Mouse (Mus musculus) stomach, embryonic 15.5 days (tissue): ENCODE data around the gene Clec3a. TPM values are rescaled to one million over a fixed set of nuclear protein-coding genes. Genes with fewer than 3 reads are reported as not detected.
A peak's percentile ranks its signal among the peaks of the same experiment; 100 is the strongest.

ENCODE experiments used
- ATAC-seq: fragments of 200-750 bp; cut with Nextera tagmentation; 2 replicates; pipeline ENCODE4 v1.8.0; 2017; ENCODE audit warnings: low read depth, moderate number of reproducible peaks, moderate TSS enrichment; ENCODE audit not compliant: insufficient read depth, low FRiP score
- H3K27ac ChIP-seq: fragments of 300-500 bp; sonication (generic); 2 replicates; pipeline ENCODE4 v1.5.1; 2015; ENCODE audit warnings: mild to moderate bottlenecking, inconsistent platforms
- H3K27me3 ChIP-seq: fragments of 300-500 bp; sonication (generic); replicated peaks from 2 replicates; pipeline ENCODE4 v1.6.1; 2015; ENCODE audit warnings: inconsistent platforms
- H3K36me3 ChIP-seq: fragments of 300-500 bp; sonication (generic); 2 replicates; pipeline ENCODE4 v1.6.1; 2015; ENCODE audit warnings: inconsistent platforms
- H3K4me1 ChIP-seq: fragments of 300-500 bp; sonication (generic); 2 replicates; pipeline ENCODE4 v1.6.1; 2015; ENCODE audit warnings: inconsistent platforms
- H3K4me2 ChIP-seq: fragments of 300-500 bp; sonication (generic); 2 replicates; pipeline ENCODE4 v1.6.1; 2015; ENCODE audit warnings: mild to moderate bottlenecking, inconsistent platforms
- H3K4me3 ChIP-seq: fragments of 300-500 bp; sonication (generic); replicated peaks from 2 replicates; pipeline ENCODE4 v1.5.1; 2015; ENCODE audit warnings: inconsistent platforms
- H3K9ac ChIP-seq: fragments of 300-500 bp; sonication (generic); 2 replicates; pipeline ENCODE4 v1.6.1; 2015; ENCODE audit warnings: inconsistent platforms
- H3K9me3 ChIP-seq: fragments of 300-500 bp; sonication (generic); 2 replicates; pipeline ENCODE4 v1.6.1; 2016; ENCODE audit warnings: inconsistent platforms
- WGBS: fragments of 180-500 bp; shearing (Covaris S2); methylation state at CpG from one replicate; pipeline ENCODE4 v1.1.7; 2015; 5-methylcytosine and 5-hydroxymethylcytosine counted together
- polyA plus RNA-seq: library from polyadenylated mRNA; unstranded; fragments of >200 nt; fragmentation: Nextera tagmentation; extraction: Ambion mirVana; gene quantifications from 2 replicates; pipeline ENCODE4 v1.2.1, GENCODE M21; 2015

Gene Clec3a
- 0.32 TPM in 2 replicates for polyA plus RNA-seq

DNA sequence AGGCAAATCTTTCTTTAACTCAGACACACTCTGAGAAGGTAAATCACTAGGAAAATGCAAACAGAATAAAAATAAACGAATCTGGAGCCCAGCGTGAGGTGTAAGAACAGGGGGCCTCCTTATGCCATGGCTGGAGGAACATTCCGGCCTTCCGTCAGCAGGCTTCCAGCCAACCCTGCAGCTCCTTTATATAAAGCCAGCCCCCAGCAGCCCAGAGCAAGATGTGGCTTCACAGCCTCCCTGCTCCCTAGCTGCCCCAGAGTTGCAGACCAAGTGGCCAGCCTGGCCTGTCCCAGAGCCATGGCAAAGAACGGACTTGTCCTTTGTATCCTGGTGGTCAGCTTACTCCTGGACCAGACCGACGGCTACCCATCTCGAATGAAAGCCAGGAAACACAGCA is at the start of gene Clec3a:
TSS of gene Clec3a (plus strand) at position 301 of the 400 bp plus-strand sequence.
- no peaks in the 10 kb centered on the region for H3K27me3 ChIP-seq
- 61% methylated on average over 8 of the region's 8 CpGs for WGBS
- H3K4me3 ChIP-seq: no peak within 1 kb of the TSS
- no peak within 1 kb of the TSS for H3K4me2 ChIP-seq
- no peaks in the 10 kb centered on the region for H3K36me3 ChIP-seq
- H3K27ac ChIP-seq: no peak within 1 kb of the TSS
- H3K4me1 ChIP-seq: no peaks in the 10 kb centered on the region
- no peak for ATAC-seq
- no peaks in the 10 kb centered on the region for H3K9me3 ChIP-seq
- H3K9ac ChIP-seq: no peak within 1 kb of the TSS

DNA sequence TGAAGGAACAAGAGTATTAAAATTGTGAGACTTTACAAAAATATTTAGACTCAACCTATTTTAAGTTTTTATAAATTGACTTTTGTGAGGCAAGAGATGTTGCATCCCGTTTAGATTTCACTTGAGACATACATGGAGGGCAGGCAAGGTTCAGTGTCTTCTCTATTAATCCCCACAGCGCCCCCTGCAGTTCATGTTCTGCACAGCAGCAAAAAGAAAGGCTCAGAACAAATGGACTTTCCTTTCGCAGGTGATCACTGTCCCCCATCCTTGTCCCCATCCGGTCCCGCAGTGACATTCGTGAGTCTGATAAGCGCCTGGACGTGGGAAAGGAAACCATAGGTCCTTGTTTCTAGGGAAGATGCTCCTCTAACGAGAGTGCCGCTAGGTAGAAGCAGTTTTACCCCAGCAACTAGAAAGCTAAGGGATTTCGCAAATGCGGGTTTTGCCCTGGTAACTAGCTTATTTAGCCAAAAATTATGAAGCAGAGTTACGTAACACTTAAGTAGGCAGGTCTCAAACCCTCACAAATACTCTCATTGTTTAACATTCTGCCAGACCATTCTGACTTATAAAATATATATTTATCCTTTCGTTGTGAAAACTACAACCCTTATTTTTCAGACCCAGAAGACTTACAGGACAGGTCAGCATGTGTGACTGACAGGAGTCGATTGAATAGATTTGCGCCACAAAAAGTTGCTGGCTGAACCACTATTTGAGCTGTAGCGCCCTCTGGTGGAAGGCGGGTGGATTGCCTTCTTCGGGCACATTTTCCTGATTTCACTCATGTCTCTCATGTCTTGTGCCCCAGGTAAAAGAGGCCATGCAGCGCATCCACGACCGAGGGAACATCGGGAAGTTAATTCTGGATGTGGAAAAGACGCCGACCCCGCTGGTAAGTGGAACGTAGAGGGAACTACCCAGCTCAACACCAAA is 48.6 kb upstream of the Clec3a start:
- ATAC-seq: no peak
- 31% methylated on average over 27 of the region's 27 CpGs for WGBS
- Histone ChIP-seq H3K4me3 (no peak overlapping the region), H3K9me3 (no peaks in the 10 kb centered on the region), H3K9ac (no peak overlapping the region), H3K4me1 (peaks cover 4% of the 10 kb centered on the region; the same call in 1 of the 2 replicates), H3K36me3 (no peaks in the 10 kb centered on the region), H3K27ac (no peak overlapping the region), H3K4me2 (peak overlapping the region; percentile 32; the same call in 1 of the 2 replicates), H3K27me3 (no peaks in the 10 kb centered on the region)

DNA sequence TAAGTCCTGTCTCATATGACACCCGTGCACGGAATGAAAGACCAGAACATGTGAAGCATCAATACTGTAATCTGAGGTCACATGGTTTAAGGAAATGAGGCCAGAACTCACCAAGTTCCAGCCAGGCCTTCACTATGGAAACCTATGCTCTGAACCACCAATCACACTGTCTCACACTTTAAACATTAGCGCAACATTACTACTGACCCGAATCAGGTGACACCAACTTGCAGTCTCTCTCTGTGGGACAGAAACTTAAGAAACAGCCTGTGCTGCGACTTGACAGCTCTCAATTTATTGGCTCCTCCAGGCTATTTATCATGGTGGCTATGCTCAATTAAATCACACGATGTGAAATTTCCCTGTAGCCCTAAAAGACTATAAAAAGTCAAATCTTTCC is 43.5 kb upstream of the Clec3a start:
- H3K4me2 ChIP-seq: no peak overlapping the region
- peaks cover under 1% of the 10 kb centered on the region; the same call in 1 of the 2 replicates for H3K4me1 ChIP-seq
- no peaks in the 10 kb centered on the region for H3K9me3 ChIP-seq
- no peak overlapping the region for H3K4me3 ChIP-seq
- no peaks in the 10 kb centered on the region for H3K36me3 ChIP-seq
- H3K27ac ChIP-seq: no peak overlapping the region
- H3K27me3 ChIP-seq: no peaks in the 10 kb centered on the region
- no peak overlapping the region for H3K9ac ChIP-seq
- WGBS: 78% methylated on average over 6 of the region's 6 CpGs
- no peak for ATAC-seq

DNA sequence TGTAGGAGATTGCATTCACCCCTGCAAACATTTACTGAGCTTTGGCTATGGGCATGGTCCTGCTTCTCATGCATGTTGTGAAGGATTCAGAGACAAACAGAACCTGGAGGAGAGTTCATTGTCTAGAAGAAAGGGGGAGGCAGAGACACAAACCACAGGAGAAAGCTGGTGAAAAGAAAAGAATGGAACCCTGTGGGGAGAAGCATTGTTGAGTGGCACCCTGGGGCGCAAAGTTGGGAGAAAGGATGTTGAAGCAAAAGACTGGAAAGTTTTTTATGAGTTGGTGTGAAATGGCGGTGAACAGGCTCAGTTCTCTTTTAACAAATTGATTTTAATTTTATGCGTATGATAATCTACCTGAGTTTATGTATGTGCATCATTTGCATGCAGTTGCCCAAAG is 33.7 kb upstream of the Clec3a start:
- H3K4me2 ChIP-seq: no peak overlapping the region
- no peak overlapping the region for H3K27ac ChIP-seq
- WGBS: 80% methylated on average over 3 of the region's 3 CpGs
- H3K27me3 ChIP-seq: no peaks in the 10 kb centered on the region
- H3K36me3 ChIP-seq: no peaks in the 10 kb centered on the region
- no peak for ATAC-seq
- H3K4me3 ChIP-seq: no peak overlapping the region
- no peaks in the 10 kb centered on the region for H3K4me1 ChIP-seq
- no peak overlapping the region for H3K9ac ChIP-seq
- H3K9me3 ChIP-seq: no peaks in the 10 kb centered on the region

DNA sequence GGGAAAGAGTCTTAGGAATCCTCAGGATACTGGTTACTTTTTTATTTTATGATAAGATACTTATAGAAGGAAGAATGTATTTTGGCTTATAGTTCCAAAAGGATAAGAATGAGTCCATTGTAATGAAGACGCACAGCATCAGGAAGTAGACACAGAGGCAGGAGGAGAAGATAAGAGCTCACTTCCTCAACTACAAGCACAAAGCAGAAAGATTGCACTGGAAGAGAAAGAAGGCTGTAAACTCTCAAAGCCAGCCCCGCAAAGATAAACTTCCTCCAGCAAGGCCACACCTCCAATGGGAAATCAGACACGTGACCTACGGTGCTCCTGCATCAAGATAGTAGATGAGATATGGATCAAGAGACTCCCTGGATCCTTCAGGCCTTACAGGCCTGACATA is 30.4 kb upstream of the Clec3a start:
- no peak overlapping the region for H3K4me3 ChIP-seq
- H3K36me3 ChIP-seq: no peaks in the 10 kb centered on the region
- no peaks in the 10 kb centered on the region for H3K9me3 ChIP-seq
- 60% methylated on average over 4 of the region's 4 CpGs for WGBS
- H3K27me3 ChIP-seq: no peaks in the 10 kb centered on the region
- no peak overlapping the region for H3K9ac ChIP-seq
- no peak overlapping the region for H3K4me2 ChIP-seq
- no peak overlapping the region for H3K27ac ChIP-seq
- ATAC-seq: no peak
- no peaks in the 10 kb centered on the region for H3K4me1 ChIP-seq

DNA sequence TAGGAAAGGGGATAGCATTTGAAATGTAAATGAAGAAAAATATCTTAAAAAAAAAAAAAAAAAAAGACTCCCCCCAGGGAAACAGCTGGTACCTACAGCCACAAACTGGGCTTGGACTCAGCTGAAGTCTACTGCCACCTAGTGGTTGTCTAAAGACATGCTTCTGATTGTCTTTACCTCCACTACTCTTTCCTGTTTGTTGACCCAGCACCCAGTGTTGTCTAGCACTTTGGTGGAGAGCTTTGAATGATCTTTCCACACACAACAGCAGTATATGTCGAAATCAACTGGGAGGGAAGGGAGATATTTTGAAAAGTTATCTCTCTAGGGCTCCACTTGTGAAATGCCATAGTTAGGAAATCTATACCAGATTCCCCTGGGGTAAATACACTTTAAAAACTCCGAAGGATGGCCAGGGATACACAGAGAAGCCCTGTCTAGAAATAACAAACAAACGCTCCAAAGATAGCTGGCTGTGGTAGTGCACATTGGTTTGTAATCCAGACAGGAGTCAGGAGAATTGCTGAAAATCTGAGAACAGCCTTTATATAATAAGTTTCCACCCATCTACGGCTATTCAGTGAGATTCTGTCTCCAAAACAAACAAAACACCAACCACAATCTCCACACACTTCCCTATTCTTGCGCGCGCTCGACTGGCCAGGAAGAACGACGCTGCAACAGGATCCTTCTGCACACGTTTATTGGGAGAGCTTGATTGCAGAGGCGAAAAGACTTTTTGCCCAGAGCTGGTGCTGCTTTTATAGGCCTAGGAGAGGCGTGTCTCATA is 27.2 kb upstream of the Clec3a start:
- H3K27ac ChIP-seq: no peak overlapping the region
- no peaks in the 10 kb centered on the region for H3K36me3 ChIP-seq
- no peaks in the 10 kb centered on the region for H3K9me3 ChIP-seq
- no peaks in the 10 kb centered on the region for H3K27me3 ChIP-seq
- H3K9ac ChIP-seq: no peak overlapping the region
- H3K4me3 ChIP-seq: no peak overlapping the region
- no peak for ATAC-seq
- H3K4me1 ChIP-seq: no peaks in the 10 kb centered on the region
- WGBS: 87% methylated on average over 12 of the region's 13 CpGs
- H3K4me2 ChIP-seq: no peak overlapping the region

DNA sequence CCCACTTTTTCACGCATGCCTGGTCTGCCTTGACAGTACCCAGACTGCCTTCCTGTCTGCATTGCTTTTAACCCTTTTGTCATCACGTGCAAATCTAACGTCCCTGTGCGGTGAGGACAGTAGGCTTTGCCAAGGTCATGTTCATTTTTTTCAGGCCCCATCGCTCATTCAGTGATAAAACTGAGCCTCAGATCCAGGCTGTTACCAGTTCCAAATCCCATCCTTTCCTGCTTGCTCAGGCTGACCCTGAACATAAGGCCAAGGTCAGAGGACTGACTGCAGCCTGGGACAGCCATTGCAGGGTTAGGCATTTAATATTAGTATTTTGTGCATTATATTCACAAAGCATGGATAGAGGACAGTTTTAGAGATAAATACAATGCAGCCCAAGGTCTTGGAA is 19.6 kb upstream of the Clec3a start:
- no peaks in the 10 kb centered on the region for H3K27me3 ChIP-seq
- no peak overlapping the region for H3K27ac ChIP-seq
- no peak overlapping the region for H3K4me3 ChIP-seq
- 83% methylated on average over 5 of the region's 5 CpGs for WGBS
- no peaks in the 10 kb centered on the region for H3K9me3 ChIP-seq
- no peaks in the 10 kb centered on the region for H3K4me1 ChIP-seq
- H3K36me3 ChIP-seq: no peaks in the 10 kb centered on the region
- H3K4me2 ChIP-seq: no peak overlapping the region
- H3K9ac ChIP-seq: no peak overlapping the region
- ATAC-seq: no peak

DNA sequence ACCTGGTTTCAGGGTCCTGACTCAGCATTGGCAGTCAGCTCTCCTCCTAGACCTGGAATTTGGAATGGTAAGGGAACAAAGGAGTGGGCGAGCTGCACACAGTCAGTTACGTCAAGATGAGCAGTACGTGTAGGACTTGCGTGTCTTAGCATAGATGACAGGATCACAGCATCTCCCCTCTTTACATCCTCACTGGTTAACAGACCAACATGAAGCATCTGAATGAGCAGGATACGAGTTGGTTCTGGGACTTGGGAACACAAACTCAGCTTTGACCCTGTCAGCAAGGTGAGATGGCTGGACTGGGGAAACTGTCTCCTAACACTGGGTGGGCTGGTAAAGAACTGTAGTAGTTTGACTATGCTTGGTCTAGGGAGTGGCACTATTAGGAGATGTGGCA is 18.6 kb upstream of the Clec3a start:
- no peaks in the 10 kb centered on the region for H3K9me3 ChIP-seq
- ATAC-seq: no peak
- H3K36me3 ChIP-seq: no peaks in the 10 kb centered on the region
- H3K4me3 ChIP-seq: no peak overlapping the region
- H3K27me3 ChIP-seq: no peaks in the 10 kb centered on the region
- H3K9ac ChIP-seq: no peak overlapping the region
- no peak overlapping the region for H3K4me2 ChIP-seq
- H3K27ac ChIP-seq: no peak overlapping the region
- WGBS: 95% methylated on average over 5 of the region's 5 CpGs
- no peaks in the 10 kb centered on the region for H3K4me1 ChIP-seq

DNA sequence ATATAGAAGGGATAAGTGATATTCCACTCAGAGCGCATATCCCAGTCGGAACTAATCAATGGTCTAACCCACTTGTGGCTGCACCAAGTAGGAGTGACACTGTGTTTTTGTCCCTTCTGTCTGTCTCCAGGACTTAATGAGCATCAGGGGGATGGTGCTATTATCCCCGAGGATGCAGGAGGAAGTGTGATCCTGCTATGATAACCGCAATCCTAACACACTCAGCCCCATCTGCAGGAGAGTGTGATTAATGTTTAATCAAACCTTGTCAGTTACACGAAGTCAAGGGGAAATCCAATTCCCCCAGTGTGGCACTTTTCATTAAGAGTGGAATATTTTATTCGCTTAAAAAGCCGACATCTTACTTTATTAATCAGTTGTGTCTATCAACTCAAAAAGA is 16.2 kb upstream of the Clec3a start:
- no peak for ATAC-seq
- Histone ChIP-seq H3K36me3 (no peaks in the 10 kb centered on the region), H3K9me3 (no peaks in the 10 kb centered on the region), H3K27me3 (no peaks in the 10 kb centered on the region), H3K4me3 (no peak overlapping the region), H3K9ac (no peak overlapping the region), H3K27ac (no peak overlapping the region), H3K4me1 (no peaks in the 10 kb centered on the region), H3K4me2 (no peak overlapping the region)
- 68% methylated on average over 7 of the region's 7 CpGs for WGBS

DNA sequence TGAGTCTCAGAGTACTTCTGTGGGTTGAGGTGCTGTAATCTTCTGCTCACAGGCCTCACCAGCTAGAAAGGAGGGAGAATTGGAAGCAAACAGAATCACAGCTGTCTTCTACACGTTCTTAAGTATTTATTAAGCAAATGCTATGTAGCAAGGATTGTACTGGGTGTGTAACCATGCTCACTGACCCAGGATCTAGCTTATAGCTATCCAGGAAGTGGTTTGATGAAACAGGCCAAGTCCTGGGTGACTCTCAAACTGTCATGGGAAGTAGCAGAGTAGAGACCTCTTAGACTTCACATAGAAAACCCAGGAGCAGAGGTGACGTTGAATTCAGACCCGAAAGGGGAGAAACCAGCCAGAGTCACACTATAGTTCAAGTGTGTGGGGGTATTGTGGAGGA is 6.5 kb upstream of the Clec3a start:
- Histone ChIP-seq H3K9me3 (no peaks in the 10 kb centered on the region), H3K4me3 (no peak overlapping the region), H3K9ac (no peak overlapping the region), H3K4me2 (no peak overlapping the region), H3K36me3 (no peaks in the 10 kb centered on the region), H3K27ac (no peak overlapping the region), H3K27me3 (no peaks in the 10 kb centered on the region), H3K4me1 (no peaks in the 10 kb centered on the region)
- ATAC-seq: no peak
- 75% methylated on average over 3 of the region's 3 CpGs for WGBS

DNA sequence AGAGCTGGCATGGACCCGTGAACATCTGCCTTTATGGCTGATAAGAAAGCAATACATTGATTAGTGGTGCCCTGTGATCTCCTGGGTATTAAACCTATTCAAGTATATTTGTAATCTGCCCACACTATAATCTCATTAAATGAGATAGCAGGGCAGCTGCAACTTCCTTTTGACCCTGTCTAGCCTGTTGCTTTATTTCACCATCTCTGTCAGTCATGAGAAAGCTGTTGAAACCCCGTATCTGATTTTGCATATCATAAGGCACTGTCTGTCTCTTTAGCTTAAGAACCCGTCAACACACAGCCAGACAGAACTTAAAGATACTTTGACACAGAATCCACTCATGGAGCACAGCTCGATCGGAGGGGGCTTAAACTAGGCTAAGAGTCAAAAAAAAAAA is 600 bp downstream of the Clec3a start:
- no peaks in the 10 kb centered on the region for H3K9me3 ChIP-seq
- no peaks in the 10 kb centered on the region for H3K36me3 ChIP-seq
- no peak for ATAC-seq
- H3K27ac ChIP-seq: no peak overlapping the region
- no peaks in the 10 kb centered on the region for H3K27me3 ChIP-seq
- WGBS: 75% methylated on average over 5 of the region's 5 CpGs
- H3K4me1 ChIP-seq: no peaks in the 10 kb centered on the region
- no peak overlapping the region for H3K4me3 ChIP-seq
- H3K9ac ChIP-seq: no peak overlapping the region
- no peak overlapping the region for H3K4me2 ChIP-seq

DNA sequence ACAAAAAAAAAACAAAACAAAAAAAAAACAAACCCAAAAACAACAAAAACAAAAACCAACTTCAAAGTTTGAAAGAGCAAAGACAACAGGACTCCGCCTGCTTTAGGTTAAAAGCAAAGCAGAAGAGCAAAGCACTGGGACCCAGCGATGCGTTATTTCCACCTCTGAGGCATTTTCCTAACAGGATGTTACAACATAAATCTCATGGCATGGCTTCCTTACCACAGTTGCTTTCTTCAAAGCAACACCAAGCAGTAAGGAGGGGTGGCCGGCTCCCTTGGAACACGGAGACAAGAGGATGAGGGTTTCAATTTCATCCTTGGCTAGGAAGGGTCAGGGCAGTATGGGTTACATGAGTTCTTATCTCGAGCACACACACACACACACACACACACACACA is 1.0 kb downstream of the Clec3a start:
- H3K4me2 ChIP-seq: no peak overlapping the region
- no peaks in the 10 kb centered on the region for H3K27me3 ChIP-seq
- no peak overlapping the region for H3K27ac ChIP-seq
- 62% methylated on average over 6 of the region's 6 CpGs for WGBS
- no peaks in the 10 kb centered on the region for H3K36me3 ChIP-seq
- no peaks in the 10 kb centered on the region for H3K4me1 ChIP-seq
- H3K9me3 ChIP-seq: no peaks in the 10 kb centered on the region
- H3K9ac ChIP-seq: no peak overlapping the region
- no peak for ATAC-seq
- no peak overlapping the region for H3K4me3 ChIP-seq
